Mouse (Mus musculus) gastrocnemius, adult 2 months (tissue): ENCODE measurements around the gene Cdh10. TPM values are rescaled to one million over a fixed set of nuclear protein-coding genes. Genes with fewer than 3 reads are reported as not detected.

ENCODE experiments used
- DNase-seq: peaks from one replicate; pipeline ENCODE4 v3.0.0; 2022
- H3K27ac ChIP-seq: fragments of 200-600 bp; 2 replicates; pipeline ENCODE4 v1.8.1; 2022; ENCODE audit warnings: mild to moderate bottlenecking
- H3K4me3 ChIP-seq: fragments of 200-600 bp; 2 replicates; pipeline ENCODE4 v1.8.1; 2022; ENCODE audit warnings: mild to moderate bottlenecking, moderate library complexity
- CTCF ChIP-seq: fragments of 200-600 bp; IDR thresholded peaks from 2 replicates; pipeline ENCODE4 v1.8.1; 2022; ENCODE audit warnings: antibody characterized with exemption, mild to moderate bottlenecking, moderate library complexity
- intact Hi-C: fragments of 180-260 bp; cut with DNase I; formaldehyde crosslinking; loops from one replicate; pipeline ENCODE4 v1.15.1; 2025
- total RNA-seq, 2 experiments: library from RNA; stranded (reverse); gene quantifications; 2 replicates each; pipeline ENCODE4 v1.2.3; 2021

Gene Cdh10
- total RNA-seq, 2 experiments from 2014 or later: not detected

DNA sequence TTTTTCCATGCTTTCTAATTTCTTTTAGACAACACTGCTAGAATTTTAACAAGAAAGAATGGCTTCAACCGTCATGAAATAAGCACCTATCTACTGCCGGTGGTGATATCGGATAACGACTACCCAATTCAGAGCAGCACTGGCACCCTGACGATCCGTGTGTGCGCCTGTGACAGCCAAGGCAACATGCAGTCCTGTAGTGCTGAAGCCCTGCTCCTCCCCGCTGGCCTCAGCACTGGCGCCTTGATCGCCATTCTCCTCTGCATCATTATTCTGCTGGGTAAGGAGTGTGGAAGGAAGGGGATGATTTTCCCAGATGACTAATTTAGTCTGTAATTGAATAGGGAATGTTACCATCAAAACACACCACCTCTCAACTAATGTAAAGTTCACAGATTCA is 192.1 kb downstream of the Cdh10 start:
- TF ChIP-seq CTCF: no peak
- Histone ChIP-seq H3K4me3 (no peak overlapping the region), H3K27ac (no peak overlapping the region)
- no peak for DNase-seq
- intact Hi-C loops: no loop called here

DNA sequence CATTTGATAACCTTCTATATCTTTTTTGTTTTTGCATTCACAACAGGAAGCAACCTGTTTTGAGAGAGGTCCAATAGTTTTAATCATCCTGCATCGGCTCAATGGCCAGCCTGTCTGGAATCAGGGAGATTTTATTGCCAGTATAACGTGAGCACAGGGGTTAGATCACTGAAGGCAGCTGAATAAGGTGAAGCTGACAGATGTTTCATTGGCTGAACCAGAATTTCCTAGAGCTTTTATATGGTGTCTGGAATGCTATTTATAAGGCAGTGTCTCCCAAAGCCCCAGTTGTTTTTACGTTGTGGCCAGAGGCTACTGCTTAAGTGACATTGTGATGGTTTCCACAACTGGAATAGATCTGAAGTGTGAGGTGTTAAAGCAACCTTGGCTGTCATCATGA is 214.2 kb downstream of the Cdh10 start:
- no peak for DNase-seq
- intact Hi-C loops: no loop called here
- TF ChIP-seq CTCF: no peak
- Histone ChIP-seq H3K27ac (no peak overlapping the region), H3K4me3 (no peak overlapping the region)

DNA sequence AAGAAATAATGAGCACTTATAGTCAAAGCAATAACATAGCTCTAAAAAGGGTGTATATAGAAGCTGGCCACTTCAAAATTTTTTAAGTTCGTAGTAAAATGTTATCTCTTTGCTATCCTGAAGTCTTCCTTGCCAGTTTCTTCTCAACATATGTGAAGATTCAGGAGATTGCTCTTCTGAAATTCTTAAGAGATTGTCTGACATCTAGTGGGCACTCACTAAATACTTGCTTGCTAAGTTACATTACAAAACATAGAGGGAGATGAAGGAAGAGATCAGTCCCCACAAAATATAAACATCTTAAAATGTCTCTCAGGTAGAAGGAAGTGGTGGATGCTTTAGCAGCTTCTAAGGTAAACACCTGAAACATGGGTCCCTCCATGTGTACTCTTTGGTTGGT is 221.3 kb downstream of the Cdh10 start:
- no peak overlapping the region for H3K4me3 ChIP-seq
- no peak for DNase-seq
- H3K27ac ChIP-seq: no peak overlapping the region
- no peak for TF ChIP-seq CTCF
- intact Hi-C loops: no loop called here
